Mouse (Mus musculus) embryonic facial prominence, embryonic 13.5 days (tissue): ENCODE results near the gene Ttc30b. TPM values are rescaled to one million over a fixed set of nuclear protein-coding genes. Genes with fewer than 3 reads are reported as not detected.
A peak's percentile ranks its signal among the peaks of the same experiment; 100 is the strongest.
"Not testable (repeated sequence)": the region's sequence is repeated elsewhere in the genome, so short reads cannot be mapped to it uniquely, and the experiment has no call there.

Source experiments
- ATAC-seq: fragments of 200-750 bp; cut with Nextera tagmentation; 2 replicates; pipeline ENCODE4 v1.8.0; 2017; ENCODE audit warnings: low read depth; ENCODE audit not compliant: insufficient number of reproducible peaks, insufficient read depth, low FRiP score, low TSS enrichment
- H3K27ac ChIP-seq: fragments of 300-500 bp; sonication (generic); 2 replicates; pipeline ENCODE4 v1.5.1; 2015; ENCODE audit warnings: moderate library complexity, mild to moderate bottlenecking, inconsistent platforms
- H3K27me3 ChIP-seq: fragments of 300-500 bp; sonication (generic); 2 replicates; pipeline ENCODE4 v1.6.1; 2015; ENCODE audit warnings: mild to moderate bottlenecking, inconsistent platforms
- H3K36me3 ChIP-seq: fragments of 300-500 bp; sonication (generic); 2 replicates; pipeline ENCODE4 v1.6.1; 2015; ENCODE audit warnings: mild to moderate bottlenecking, inconsistent platforms
- H3K4me1 ChIP-seq: fragments of 300-500 bp; sonication (generic); 2 replicates; pipeline ENCODE4 v1.6.1; 2015; ENCODE audit warnings: inconsistent platforms
- H3K4me2 ChIP-seq: fragments of 300-500 bp; sonication (generic); 2 replicates; pipeline ENCODE4 v1.6.1; 2015; ENCODE audit warnings: moderate library complexity, mild to moderate bottlenecking, inconsistent platforms
- H3K4me3 ChIP-seq: fragments of 300-500 bp; sonication (generic); 2 replicates; pipeline ENCODE4 v1.5.1; 2015; ENCODE audit warnings: mild to moderate bottlenecking, inconsistent platforms
- H3K9ac ChIP-seq: fragments of 300-500 bp; sonication (generic); 2 replicates; pipeline ENCODE4 v1.6.1; 2015; ENCODE audit warnings: mild to moderate bottlenecking, inconsistent platforms
- H3K9me3 ChIP-seq: fragments of 300-500 bp; sonication (generic); 2 replicates; pipeline ENCODE4 v1.6.1; 2016; ENCODE audit warnings: inconsistent platforms
- WGBS: fragments of 180-500 bp; shearing (Covaris S2); methylation state at CpG from one replicate; pipeline ENCODE4 v1.1.7; 2015; ENCODE audit warnings: mixed read lengths; 5-methylcytosine and 5-hydroxymethylcytosine counted together
- polyA plus RNA-seq: library from polyadenylated mRNA; unstranded; fragments of >200 nt; fragmentation: Nextera tagmentation; extraction: Ambion mirVana; gene quantifications from 2 replicates; pipeline ENCODE4 v1.2.1, GENCODE M21; 2015

The Ttc30b gene
- polyA plus RNA-seq = 8.7 and 10.5 TPM in 2 replicates

DNA sequence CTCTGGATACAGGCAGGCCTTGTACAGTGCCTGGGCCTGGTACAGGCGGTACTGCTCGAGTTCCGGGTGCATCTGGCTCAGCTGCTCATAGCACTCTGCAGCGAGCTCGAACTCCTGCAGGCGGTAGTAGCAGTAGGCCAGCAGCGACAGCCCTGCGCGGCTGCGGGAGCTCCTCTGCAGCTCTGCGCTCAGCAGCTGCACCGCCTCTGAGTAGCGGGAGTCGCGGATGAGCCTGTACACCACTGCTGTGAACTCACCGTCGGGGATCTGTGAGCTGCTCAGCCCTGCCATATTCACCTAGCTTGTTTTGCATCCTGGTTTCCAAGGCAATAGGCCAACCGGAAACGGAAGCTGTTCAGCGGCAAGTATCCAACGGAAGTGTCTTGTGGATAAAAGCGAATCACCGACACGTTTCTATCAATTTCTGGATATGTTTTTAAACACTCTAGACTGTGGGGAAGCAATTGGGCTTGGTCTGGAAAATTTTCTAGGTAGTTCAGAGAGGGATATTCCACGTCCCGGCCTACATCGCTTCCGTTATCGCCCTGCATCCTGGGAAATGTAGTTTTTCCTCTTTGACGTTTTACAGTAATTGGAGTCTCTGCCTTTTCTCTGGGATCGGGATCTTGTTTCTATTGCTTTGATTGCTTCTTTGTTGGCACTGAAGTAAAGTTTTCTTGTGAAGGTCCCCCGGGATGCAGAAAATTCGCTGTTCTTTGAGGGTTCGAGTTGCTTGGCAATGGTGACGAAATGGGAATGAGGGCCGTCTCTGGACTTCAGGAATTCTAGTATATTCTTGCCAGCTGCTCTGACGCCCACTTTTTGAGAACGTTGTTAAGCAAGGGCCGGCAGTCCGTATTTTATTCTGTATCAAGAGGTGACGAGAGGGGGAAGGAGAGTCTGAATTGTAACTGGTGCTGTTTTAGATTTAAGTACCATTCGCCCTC is at the start of gene Ttc30b:
Gene Ttc30b, minus strand, starts transcription at position 469 of the 947 bp plus-strand sequence.
- H3K4me2 ChIP-seq = peak within 1 kb of the TSS; percentile 66
- peak within 1 kb of the TSS; percentile 83 for H3K27ac ChIP-seq
- H3K4me1 ChIP-seq = peaks cover 7% of the 10 kb centered on the region; the same call in 1 of the 2 replicates
- H3K9ac ChIP-seq = peak within 1 kb of the TSS; percentile 69
- H3K4me3 ChIP-seq = peak within 1 kb of the TSS; percentile 58
- 3% methylated on average over 42 of the region's 42 CpGs for WGBS
- H3K27me3 ChIP-seq = no peaks in the 10 kb centered on the region
- H3K9me3 ChIP-seq = no peaks in the 10 kb centered on the region
- peak; percentile 84 for ATAC-seq
- no peaks in the 10 kb centered on the region for H3K36me3 ChIP-seq

DNA sequence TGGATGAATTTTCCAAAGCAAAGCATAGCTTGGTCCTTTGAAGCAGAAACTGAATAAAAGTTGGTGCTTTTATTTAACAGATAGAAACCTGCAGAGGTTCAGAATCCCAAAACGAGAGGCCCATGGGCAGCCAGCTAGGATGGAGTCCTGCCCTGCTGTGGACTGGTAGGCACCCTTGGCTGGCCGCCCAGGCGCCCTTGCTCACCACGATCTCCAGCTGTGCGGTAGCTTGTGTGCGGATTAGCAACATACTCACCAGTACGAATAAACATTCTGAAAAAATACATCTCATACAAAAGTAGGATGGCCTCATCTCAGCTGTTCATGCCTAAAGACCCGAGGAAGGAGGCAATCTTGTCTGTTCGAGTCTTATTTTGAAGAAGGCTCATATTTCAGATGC is 49.4 kb upstream of the Ttc30b start:
- Histone ChIP-seq H3K9me3 (no peaks in the 10 kb centered on the region), H3K4me2 (no peak overlapping the region), H3K4me3 (no peak overlapping the region), H3K36me3 (no peaks in the 10 kb centered on the region), H3K9ac (no peak overlapping the region), H3K4me1 (peaks cover 39% of the 10 kb centered on the region), H3K27ac (no peak overlapping the region), H3K27me3 (no peaks in the 10 kb centered on the region)
- WGBS = 55% methylated on average over 9 of the region's 9 CpGs
- ATAC-seq = no peak

DNA sequence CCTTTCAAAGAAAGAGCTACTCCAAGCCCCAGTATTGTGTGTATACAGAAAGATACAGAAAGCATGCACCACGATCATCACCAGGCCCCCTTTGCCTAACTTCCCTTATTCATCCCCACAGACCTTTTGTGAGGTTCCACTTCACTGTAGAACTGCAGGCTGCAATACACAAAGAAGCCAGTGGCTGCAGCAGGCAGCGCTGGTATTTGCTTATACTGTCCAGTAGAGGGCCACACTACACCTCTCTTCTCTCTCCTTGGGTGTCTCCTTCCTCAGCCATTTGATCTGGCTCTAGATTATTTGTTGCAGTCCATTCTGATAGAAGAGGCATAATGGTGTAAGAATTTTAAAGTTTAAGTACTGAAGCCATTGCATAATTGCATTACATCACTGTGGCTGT is 46.7 kb upstream of the Ttc30b start:
- H3K27ac ChIP-seq = no peak overlapping the region
- H3K4me2 ChIP-seq = no peak overlapping the region
- H3K4me3 ChIP-seq = no peak overlapping the region
- ATAC-seq = peak; percentile 75
- 5% methylated on average over 2 of the region's 2 CpGs for WGBS
- no peaks in the 10 kb centered on the region for H3K36me3 ChIP-seq
- no peaks in the 10 kb centered on the region for H3K27me3 ChIP-seq
- peaks cover 20% of the 10 kb centered on the region for H3K4me1 ChIP-seq
- H3K9ac ChIP-seq = no peak overlapping the region
- no peaks in the 10 kb centered on the region for H3K9me3 ChIP-seq

DNA sequence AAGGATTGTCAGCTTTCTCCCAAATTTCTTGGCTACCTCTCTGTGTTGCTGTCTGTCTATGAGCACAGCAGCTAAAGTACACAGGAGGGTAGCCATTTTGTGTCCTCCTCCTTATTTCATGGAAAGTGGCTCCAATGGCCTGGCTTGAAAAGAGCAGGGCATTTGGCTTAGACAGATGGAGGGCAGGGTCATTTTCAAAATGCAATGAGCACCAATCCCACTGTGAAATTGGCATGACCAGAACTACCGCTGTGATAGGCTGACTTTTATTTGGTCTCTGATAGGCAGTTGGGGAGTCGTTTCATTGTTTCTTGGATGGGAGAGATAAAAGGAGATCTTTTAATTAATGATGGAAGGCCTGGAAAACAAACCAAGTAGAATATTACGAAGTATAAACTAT is 45.5 kb upstream of the Ttc30b start:
- no peak overlapping the region for H3K4me2 ChIP-seq
- H3K4me3 ChIP-seq = no peak overlapping the region
- H3K9me3 ChIP-seq = no peaks in the 10 kb centered on the region
- no peak for ATAC-seq
- no peak overlapping the region for H3K9ac ChIP-seq
- H3K4me1 ChIP-seq = peaks cover 13% of the 10 kb centered on the region
- WGBS = 74% methylated on average over 3 of the region's 3 CpGs
- no peak overlapping the region for H3K27ac ChIP-seq
- H3K27me3 ChIP-seq = no peaks in the 10 kb centered on the region
- no peaks in the 10 kb centered on the region for H3K36me3 ChIP-seq

DNA sequence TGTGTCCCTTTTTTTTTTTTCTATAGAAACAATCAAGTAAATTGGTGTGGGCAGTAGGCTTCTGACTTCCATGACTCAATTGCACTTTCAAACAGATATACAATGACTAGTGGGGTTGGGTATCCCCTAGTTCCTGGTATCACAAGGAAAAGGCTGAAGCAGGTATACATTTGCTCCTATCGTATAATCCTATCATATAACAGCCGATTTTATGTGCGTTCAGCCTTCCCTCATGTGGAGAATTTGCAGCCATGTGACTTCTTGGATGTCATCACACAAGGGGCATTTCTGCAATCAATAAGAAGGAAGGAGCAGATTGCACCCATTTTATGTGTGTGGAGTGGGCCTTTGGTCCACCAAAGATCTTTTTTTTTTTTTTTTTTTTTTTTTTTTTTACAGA is 44.7 kb upstream of the Ttc30b start:
- no peaks in the 10 kb centered on the region for H3K9me3 ChIP-seq
- H3K4me1 ChIP-seq = peaks cover 5% of the 10 kb centered on the region
- no peak overlapping the region for H3K9ac ChIP-seq
- no peak overlapping the region for H3K27ac ChIP-seq
- 95% methylated on average over 3 of the region's 3 CpGs for WGBS
- H3K36me3 ChIP-seq = no peaks in the 10 kb centered on the region
- H3K4me2 ChIP-seq = no peak overlapping the region
- no peak for ATAC-seq
- no peak overlapping the region for H3K4me3 ChIP-seq
- no peaks in the 10 kb centered on the region for H3K27me3 ChIP-seq

DNA sequence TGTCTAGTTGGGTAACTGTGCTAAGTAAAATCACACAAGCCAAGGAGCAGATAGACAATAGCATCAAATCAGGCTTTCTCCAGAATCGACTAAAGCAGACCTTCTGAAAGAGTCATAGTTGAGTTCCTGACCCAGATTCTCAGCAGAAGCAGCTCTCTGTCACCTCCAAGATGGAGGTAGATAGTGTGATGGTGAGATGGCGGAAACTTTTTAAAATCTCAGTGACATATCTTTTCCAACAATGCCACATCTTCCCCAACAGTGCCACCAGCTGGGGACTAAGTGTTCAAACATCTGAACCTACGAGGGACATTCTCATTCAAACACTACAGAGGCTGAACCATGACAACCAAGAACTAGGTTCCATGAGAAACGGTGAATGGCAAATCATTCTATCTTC is 44.2 kb upstream of the Ttc30b start:
- no peaks in the 10 kb centered on the region for H3K9me3 ChIP-seq
- no peak overlapping the region for H3K4me2 ChIP-seq
- WGBS = 94% methylated on average over 4 of the region's 4 CpGs
- H3K27ac ChIP-seq = no peak overlapping the region
- no peaks in the 10 kb centered on the region for H3K36me3 ChIP-seq
- no peaks in the 10 kb centered on the region for H3K27me3 ChIP-seq
- peaks cover under 1% of the 10 kb centered on the region; the same call in 1 of the 2 replicates for H3K4me1 ChIP-seq
- ATAC-seq = no peak
- no peak overlapping the region for H3K9ac ChIP-seq
- H3K4me3 ChIP-seq = no peak overlapping the region

DNA sequence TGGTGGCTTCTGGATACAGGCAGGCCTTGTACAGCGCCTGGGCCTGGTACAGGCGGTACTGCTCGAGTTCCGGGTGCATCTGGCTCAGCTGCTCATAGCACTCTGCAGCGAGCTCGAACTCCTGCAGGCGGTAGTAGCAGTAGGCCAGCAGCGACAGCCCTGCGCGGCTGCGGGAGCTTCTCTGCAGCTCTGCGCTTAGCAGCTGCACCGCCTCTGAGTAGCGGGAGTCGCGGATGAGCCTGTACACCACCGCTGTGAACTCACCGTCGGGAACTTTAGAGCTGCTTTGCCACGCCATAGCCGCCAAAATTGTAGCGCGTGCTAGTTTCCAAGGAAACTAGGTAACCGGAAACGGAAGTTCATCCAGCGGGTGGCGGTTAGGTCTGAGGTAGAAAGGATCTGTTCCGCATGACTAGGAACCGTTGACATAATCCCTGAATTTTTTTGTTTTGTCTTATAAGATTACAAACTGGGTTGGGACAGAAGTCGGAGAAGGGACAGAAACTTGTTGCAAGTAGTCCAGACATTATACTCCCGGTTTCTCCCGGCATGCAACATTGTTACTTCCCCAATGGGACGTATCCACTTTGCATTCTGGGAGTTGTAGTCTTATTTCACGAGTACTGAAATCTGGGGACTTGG is 43.2 kb upstream of the Ttc30b start, which contains the start of gene Ttc30a1:
Gene Ttc30a1, minus strand, starts transcription at position 528 of the 642 bp plus-strand sequence.
- H3K4me2 ChIP-seq = peak within 1 kb of the TSS; percentile 66
- not testable (repeated sequence) for H3K36me3 ChIP-seq, H3K27ac ChIP-seq, H3K4me1 ChIP-seq, H3K9me3 ChIP-seq, H3K27me3 ChIP-seq
- ATAC-seq = peak; percentile 48; the same call in 1 of the 2 replicates
- H3K9ac ChIP-seq = peak within 1 kb of the TSS; percentile 72
- 3% methylated on average over 32 of the region's 34 CpGs for WGBS
- peak within 1 kb of the TSS; percentile 45 for H3K4me3 ChIP-seq

DNA sequence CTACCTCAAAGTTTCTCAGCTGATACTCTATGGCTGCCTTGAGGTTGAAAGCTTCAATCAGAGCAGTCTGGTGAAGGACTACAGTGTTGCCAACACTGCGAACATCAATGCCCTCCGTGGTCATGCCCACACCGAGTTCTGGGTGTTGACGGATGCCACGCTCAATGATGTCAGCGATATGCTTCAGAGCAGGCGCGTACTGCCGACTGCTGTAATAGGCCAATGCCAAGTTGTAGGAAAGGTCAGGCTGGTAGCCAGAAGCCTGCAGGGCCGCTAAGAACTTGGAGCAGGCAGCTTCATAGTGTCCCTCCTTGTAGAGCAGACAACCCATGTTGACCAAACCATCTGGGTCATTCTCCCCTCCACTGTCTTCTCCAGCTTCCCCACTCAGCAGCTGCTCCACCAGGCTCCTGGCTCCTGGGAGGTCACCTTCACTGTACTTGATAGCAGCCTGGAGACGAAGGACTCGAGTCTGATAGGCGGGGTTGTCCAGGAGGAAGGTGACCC is 42.6 kb upstream of the Ttc30b start:
- Histone ChIP-seq H3K4me3 (peak overlapping the region; percentile 45), H3K4me2 (peak overlapping the region; percentile 66)
- H3K9ac ChIP-seq, H3K4me1 ChIP-seq, H3K36me3 ChIP-seq, H3K9me3 ChIP-seq, H3K27me3 ChIP-seq, H3K27ac ChIP-seq: not testable (repeated sequence)
- 94% methylated on average over 13 of the region's 13 CpGs for WGBS
- peak; percentile 23; the same call in 1 of the 2 replicates for ATAC-seq

DNA sequence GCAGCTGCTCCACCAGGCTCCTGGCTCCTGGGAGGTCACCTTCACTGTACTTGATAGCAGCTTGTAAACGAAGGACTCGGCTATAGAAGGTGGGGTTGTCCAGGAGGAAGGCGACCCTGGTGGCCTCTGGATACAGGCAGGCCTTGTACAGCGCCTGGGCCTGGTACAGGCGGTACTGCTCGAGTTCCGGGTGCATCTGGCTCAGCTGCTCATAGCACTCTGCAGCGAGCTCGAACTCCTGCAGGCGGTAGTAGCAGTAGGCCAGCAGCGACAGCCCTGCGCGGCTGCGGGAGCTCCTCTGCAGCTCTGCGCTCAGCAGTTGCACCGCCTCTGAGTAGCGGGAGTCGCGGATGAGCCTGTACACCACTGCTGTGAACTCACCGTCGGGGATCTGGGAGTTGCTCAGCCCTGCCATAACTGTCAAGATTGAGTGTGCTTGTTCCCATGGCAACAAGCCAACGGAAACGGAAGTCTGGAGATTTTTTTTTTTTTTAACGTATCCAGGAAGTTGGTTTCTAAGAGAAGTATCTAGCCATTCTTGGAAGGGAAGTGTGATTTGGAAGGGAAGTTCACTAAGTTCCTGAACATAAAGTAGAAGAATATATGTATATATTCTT is 39.5 kb upstream of the Ttc30b start, which contains the start of gene Ttc30a2:
Gene Ttc30a2, minus strand, starts transcription at position 419 of the 617 bp plus-strand sequence.
- not testable (repeated sequence) for H3K4me3 ChIP-seq, H3K36me3 ChIP-seq, H3K4me1 ChIP-seq, H3K9me3 ChIP-seq, H3K9ac ChIP-seq, H3K27ac ChIP-seq, H3K27me3 ChIP-seq, ATAC-seq
- 0 out of 2 replicates have a peak within 1 kb of the TSS, but pooled peaks have one; percentile 2 for H3K4me2 ChIP-seq
- 32% methylated on average over 18 of the region's 24 CpGs for WGBS

DNA sequence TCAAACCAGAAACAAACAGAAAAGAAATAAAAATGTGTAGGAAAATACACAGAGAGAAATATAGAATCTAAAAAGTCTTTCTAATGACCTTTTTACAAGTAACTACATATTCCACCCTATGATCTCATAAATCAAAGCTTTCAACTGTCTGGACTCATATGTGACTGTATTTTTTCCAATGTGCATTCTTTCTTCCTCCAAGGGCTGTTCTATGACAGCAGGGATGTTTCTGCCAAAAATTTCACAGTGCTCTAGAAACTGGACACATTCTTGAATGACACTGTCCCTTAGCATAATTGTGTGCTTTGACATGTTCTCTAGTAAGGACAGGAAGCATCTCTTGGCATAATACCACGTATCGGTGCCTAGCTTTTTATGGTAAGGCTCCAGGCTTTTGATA is 37.7 kb upstream of the Ttc30b start:
- not testable (repeated sequence) for ATAC-seq, H3K9me3 ChIP-seq, H3K27ac ChIP-seq, H3K36me3 ChIP-seq, H3K4me2 ChIP-seq, H3K9ac ChIP-seq, H3K27me3 ChIP-seq, H3K4me1 ChIP-seq, H3K4me3 ChIP-seq
- 89% methylated on average over 2 of the region's 2 CpGs for WGBS

DNA sequence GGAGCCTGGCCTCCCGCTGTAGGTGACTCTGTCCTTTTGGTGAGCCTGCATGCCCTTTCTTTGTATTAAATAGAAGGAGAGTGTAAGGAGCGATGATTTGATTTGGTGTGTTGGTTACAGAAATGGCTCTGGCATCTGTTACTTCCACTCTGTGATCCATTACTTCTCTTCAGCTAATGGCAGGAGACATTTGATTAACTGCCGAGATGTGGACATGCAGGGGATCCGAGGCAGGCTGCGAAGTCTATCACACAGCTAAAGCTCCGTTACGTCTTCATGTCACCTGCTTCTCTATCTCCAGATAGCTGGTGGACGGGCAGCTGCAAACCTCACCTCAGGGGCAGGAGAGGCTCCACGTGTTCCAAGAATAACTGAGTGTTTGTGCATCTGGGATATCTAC is 35.7 kb upstream of the Ttc30b start:
- H3K36me3 ChIP-seq = no peaks in the 10 kb centered on the region
- no peak overlapping the region for H3K4me3 ChIP-seq
- no peaks in the 10 kb centered on the region for H3K4me1 ChIP-seq
- 67% methylated on average over 9 of the region's 9 CpGs for WGBS
- H3K4me2 ChIP-seq = no peak overlapping the region
- ATAC-seq = no peak
- no peaks in the 10 kb centered on the region for H3K9me3 ChIP-seq
- no peaks in the 10 kb centered on the region for H3K27me3 ChIP-seq
- H3K27ac ChIP-seq = no peak overlapping the region
- no peak overlapping the region for H3K9ac ChIP-seq
